Mouse (Mus musculus): ENCODE measurements at regions not wholly inside any gene's neighbourhood (a gene's known extent, or its start where the extent isn't known, plus 50 kb on each side); places are given as distances from the start of the nearest gene placed in this dataset.

- TF ChIP-seq ZC3H11A (IDR thresholded peaks at IDR 0.05; ENCODE audit: borderline replicate concordance, low read depth, low read length): no peak
- no peak for TF ChIP-seq CHD2 (IDR thresholded peaks at IDR 0.05; ENCODE audit: low read depth, low read length)
- no peak for TF ChIP-seq MAFK (IDR thresholded peaks at IDR 0.05; ENCODE audit: insufficient read depth, low read depth, low read length)
- TF ChIP-seq HCFC1 (IDR thresholded peaks at IDR 0.05; ENCODE audit: borderline replicate concordance, insufficient read depth, low read length): no peak
- TF ChIP-seq ZNF384 (IDR thresholded peaks at IDR 0.05; ENCODE audit: low read depth, low read length): no peak
- in situ Hi-C loops (cut with MboI; ENCODE audit: low sequenced_read_pairs in 2 of 2, unreplicated experiment in 2 of 2): no loop called here
- DNase-seq (ENCODE audit: low read depth, low spot score): peak; percentile 50
- H3K4me1 ChIP-seq (ENCODE audit: control insufficient read depth in 2 of 2, insufficient read depth in 2 of 2, low read length in 2 of 2, poor library complexity in 1 of 2): no peaks in the 10 kb centered on the region
- H3K9ac ChIP-seq (ENCODE audit: insufficient read depth, low read depth, low read length, poor library complexity, severe bottlenecking): no peak overlapping the region
- H3K36me3 ChIP-seq (ENCODE audit: control insufficient read depth, insufficient read depth, low read length, poor library complexity, severe bottlenecking): no peaks in the 10 kb centered on the region
- H3K27ac ChIP-seq (ENCODE audit: insufficient read depth, low read depth, low read length, poor library complexity, severe bottlenecking): no peak overlapping the region
- H3K9me3 ChIP-seq (ENCODE audit: control insufficient read depth, insufficient read depth, low read depth, low read length): no peaks in the 10 kb centered on the region
- no peak overlapping the region for H3K4me3 ChIP-seq (ENCODE audit: insufficient read depth in 1 of 2, low read depth in 1 of 2, low read length in 2 of 2, poor library complexity in 1 of 2, severe bottlenecking in 1 of 2)
Measured at GRCm38 (mm10) chr2:64824494-64824893, 200.3 kb downstream of the Grb14 start.

GRCm38 (mm10) chr2:64823905-64824304 lies 200.9 kb downstream of the Grb14 start:
- DNase-seq (ENCODE audit: low read depth, low spot score): no peak
- in situ Hi-C loops (cut with MboI; ENCODE audit: low sequenced_read_pairs in 2 of 2, unreplicated experiment in 2 of 2): no loop called here
- no peak overlapping the region for H3K4me3 ChIP-seq (ENCODE audit: insufficient read depth in 1 of 2, low read depth in 1 of 2, low read length in 2 of 2, poor library complexity in 1 of 2, severe bottlenecking in 1 of 2)

GRCm38 (mm10) chr2:64823074-64823473 lies 201.7 kb downstream of the Grb14 start:
- Histone ChIP-seq H3K4me1 (ENCODE audit: control insufficient read depth in 2 of 2, insufficient read depth in 2 of 2, low read length in 2 of 2, poor library complexity in 1 of 2) (no peaks in the 10 kb centered on the region), H3K4me3 (ENCODE audit: insufficient read depth in 1 of 2, low read depth in 1 of 2, low read length in 2 of 2, poor library complexity in 1 of 2, severe bottlenecking in 1 of 2) (no peak overlapping the region), H3K9ac (ENCODE audit: insufficient read depth, low read depth, low read length, poor library complexity, severe bottlenecking) (no peak overlapping the region), H3K9me3 (ENCODE audit: control insufficient read depth, insufficient read depth, low read depth, low read length) (no peaks in the 10 kb centered on the region), H3K36me3 (ENCODE audit: control insufficient read depth, insufficient read depth, low read length, poor library complexity, severe bottlenecking) (no peaks in the 10 kb centered on the region), H3K27ac (ENCODE audit: insufficient read depth, low read depth, low read length, poor library complexity, severe bottlenecking) (no peak overlapping the region)
- in situ Hi-C loops (cut with MboI; ENCODE audit: low sequenced_read_pairs in 2 of 2, unreplicated experiment in 2 of 2): no loop called here
- no peak for DNase-seq (ENCODE audit: low read depth, low spot score)
- TF ChIP-seq ZC3H11A (IDR thresholded peaks at IDR 0.05; ENCODE audit: borderline replicate concordance, low read depth, low read length): no peak
- no peak for TF ChIP-seq HCFC1 (IDR thresholded peaks at IDR 0.05; ENCODE audit: borderline replicate concordance, insufficient read depth, low read length)
- TF ChIP-seq CHD2 (IDR thresholded peaks at IDR 0.05; ENCODE audit: low read depth, low read length): no peak
- TF ChIP-seq ZNF384 (IDR thresholded peaks at IDR 0.05; ENCODE audit: low read depth, low read length): no peak
- no peak for TF ChIP-seq MAFK (IDR thresholded peaks at IDR 0.05; ENCODE audit: insufficient read depth, low read depth, low read length)

More at GRCm38 (mm10) chr2:64823905-64824304, 200.9 kb downstream of the Grb14 start:
- no peaks in the 10 kb centered on the region for H3K4me1 ChIP-seq (ENCODE audit: control insufficient read depth in 2 of 2, insufficient read depth in 2 of 2, low read length in 2 of 2, poor library complexity in 1 of 2)
- TF ChIP-seq ZNF384 (IDR thresholded peaks at IDR 0.05; ENCODE audit: low read depth, low read length): no peak
- TF ChIP-seq ZC3H11A (IDR thresholded peaks at IDR 0.05; ENCODE audit: borderline replicate concordance, low read depth, low read length): no peak
- no peak for TF ChIP-seq MAFK (IDR thresholded peaks at IDR 0.05; ENCODE audit: insufficient read depth, low read depth, low read length)
- TF ChIP-seq HCFC1 (IDR thresholded peaks at IDR 0.05; ENCODE audit: borderline replicate concordance, insufficient read depth, low read length): no peak
- no peak for TF ChIP-seq CHD2 (IDR thresholded peaks at IDR 0.05; ENCODE audit: low read depth, low read length)
- no peaks in the 10 kb centered on the region for H3K36me3 ChIP-seq (ENCODE audit: control insufficient read depth, insufficient read depth, low read length, poor library complexity, severe bottlenecking)
- H3K9me3 ChIP-seq (ENCODE audit: control insufficient read depth, insufficient read depth, low read depth, low read length): no peaks in the 10 kb centered on the region
- H3K9ac ChIP-seq (ENCODE audit: insufficient read depth, low read depth, low read length, poor library complexity, severe bottlenecking): no peak overlapping the region
- H3K27ac ChIP-seq (ENCODE audit: insufficient read depth, low read depth, low read length, poor library complexity, severe bottlenecking): no peak overlapping the region

GRCm38 (mm10) chr2:64818159-64818558 lies 206.6 kb downstream of the Grb14 start:
- Histone ChIP-seq H3K9ac (ENCODE audit: insufficient read depth, low read depth, low read length, poor library complexity, severe bottlenecking) (no peak overlapping the region), H3K4me3 (ENCODE audit: insufficient read depth in 1 of 2, low read depth in 1 of 2, low read length in 2 of 2, poor library complexity in 1 of 2, severe bottlenecking in 1 of 2) (no peak overlapping the region), H3K36me3 (ENCODE audit: control insufficient read depth, insufficient read depth, low read length, poor library complexity, severe bottlenecking) (no peaks in the 10 kb centered on the region), H3K9me3 (ENCODE audit: control insufficient read depth, insufficient read depth, low read depth, low read length) (no peaks in the 10 kb centered on the region), H3K27ac (ENCODE audit: insufficient read depth, low read depth, low read length, poor library complexity, severe bottlenecking) (no peak overlapping the region), H3K4me1 (ENCODE audit: control insufficient read depth in 2 of 2, insufficient read depth in 2 of 2, low read length in 2 of 2, poor library complexity in 1 of 2) (no peaks in the 10 kb centered on the region)
- TF ChIP-seq MAFK (IDR thresholded peaks at IDR 0.05; ENCODE audit: insufficient read depth, low read depth, low read length) (no peak), ZC3H11A (IDR thresholded peaks at IDR 0.05; ENCODE audit: borderline replicate concordance, low read depth, low read length) (no peak)
- in situ Hi-C loops (cut with MboI; ENCODE audit: low sequenced_read_pairs in 2 of 2, unreplicated experiment in 2 of 2): no loop called here
- DNase-seq (ENCODE audit: low read depth, low spot score): no peak
